Mouse (Mus musculus) neural tube, postnatal 0 days (tissue): ENCODE data around the gene D17H6S53E. TPM values are rescaled to one million over a fixed set of nuclear protein-coding genes. Genes with fewer than 3 reads are reported as not detected.

ENCODE experiments used
- polyA plus RNA-seq: library from polyadenylated mRNA; unstranded; fragments of >200 nt; fragmentation: Nextera tagmentation; extraction: Ambion mirVana; gene quantifications from 2 replicates; pipeline ENCODE4 v1.2.1, GENCODE M21; 2015

D17H6S53E gene
- polyA plus RNA-seq: 9.6 and 11.8 TPM in 2 replicates

DNA sequence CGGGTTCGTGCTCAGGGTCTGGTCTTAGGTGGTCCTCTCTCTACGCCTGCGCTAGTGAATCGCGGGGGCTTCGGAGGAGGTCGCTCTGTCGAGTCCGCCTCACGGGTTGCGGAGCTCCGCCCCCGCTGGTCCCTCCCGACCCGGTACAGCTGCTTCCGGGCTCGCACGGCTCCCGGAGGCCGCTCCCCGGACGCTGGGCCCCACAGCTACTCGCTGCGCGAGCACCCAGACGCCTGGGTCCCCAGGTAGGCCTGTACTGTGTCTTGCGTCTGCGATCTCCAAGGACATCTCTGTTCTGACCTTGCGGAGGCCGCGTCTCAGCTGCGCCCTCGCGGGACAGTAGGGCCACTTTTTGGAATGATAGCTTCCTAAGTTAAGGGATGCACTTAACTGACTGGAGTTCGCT is at the start of gene D17H6S53E:
Gene D17H6S53E, plus strand, starts transcription at position 168 of the 406 bp plus-strand sequence.

DNA sequence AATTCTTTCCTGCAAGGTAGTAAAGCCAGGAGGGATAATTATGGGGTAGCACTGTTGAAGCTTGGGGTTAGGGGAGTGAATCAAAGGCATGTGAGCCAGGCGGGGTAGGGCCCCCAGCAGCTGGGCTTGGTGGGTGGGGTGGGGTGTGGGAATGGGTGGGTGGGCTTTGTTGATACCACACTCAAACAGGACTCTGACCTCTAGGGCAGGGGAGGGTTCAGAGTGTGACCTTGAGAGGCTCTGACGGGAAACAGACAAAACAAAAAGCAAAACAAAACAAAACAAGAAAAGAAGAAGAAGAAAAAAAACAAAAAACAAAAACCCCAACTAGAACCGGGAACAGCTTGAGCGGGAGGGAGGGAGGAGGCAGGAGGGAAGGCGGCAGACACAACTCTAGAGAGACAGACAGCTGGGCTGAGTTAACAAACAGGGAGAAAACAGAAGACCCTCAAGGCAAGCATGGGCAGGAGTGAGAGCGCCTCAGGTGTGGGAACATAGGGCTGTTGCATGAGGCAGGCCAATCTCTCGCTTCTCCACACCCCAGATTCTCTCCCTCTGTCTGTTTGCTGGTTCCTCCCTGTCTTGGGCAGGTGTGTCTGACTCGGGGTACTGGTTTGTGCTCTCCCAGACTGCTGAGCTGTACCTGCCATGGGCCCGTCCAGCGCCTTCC is 49.5 kb upstream of the D17H6S53E start, which contains the start of gene Ly6g6e:
Gene Ly6g6e, plus strand, starts transcription at position 396 of the 670 bp plus-strand sequence.

DNA sequence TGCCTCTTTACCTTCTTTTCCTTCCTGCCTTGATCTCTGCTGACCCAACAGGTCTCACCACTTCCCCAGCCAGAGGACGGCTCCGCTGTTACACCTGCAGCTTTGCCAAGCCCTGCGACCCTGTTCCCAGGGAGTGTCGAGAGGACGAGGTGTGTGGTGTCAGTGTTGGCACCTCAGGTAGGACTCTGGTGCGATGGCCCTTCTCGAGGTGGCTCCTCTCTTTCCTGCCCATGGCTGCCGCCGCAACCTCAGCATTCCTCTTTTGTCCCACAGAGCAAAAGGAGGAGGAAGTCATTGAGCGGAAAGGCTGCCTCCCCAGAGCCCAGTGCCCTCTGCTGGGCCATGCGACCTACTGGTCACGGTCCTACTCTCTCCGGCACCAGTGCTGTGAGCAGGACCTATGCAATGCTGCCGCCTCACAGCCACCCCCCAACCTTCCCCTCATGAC is 48.4 kb upstream of the D17H6S53E start, which contains the start of gene Ly6g6d:
Gene Ly6g6d, minus strand, starts transcription at position 280 of the 448 bp plus-strand sequence.

DNA sequence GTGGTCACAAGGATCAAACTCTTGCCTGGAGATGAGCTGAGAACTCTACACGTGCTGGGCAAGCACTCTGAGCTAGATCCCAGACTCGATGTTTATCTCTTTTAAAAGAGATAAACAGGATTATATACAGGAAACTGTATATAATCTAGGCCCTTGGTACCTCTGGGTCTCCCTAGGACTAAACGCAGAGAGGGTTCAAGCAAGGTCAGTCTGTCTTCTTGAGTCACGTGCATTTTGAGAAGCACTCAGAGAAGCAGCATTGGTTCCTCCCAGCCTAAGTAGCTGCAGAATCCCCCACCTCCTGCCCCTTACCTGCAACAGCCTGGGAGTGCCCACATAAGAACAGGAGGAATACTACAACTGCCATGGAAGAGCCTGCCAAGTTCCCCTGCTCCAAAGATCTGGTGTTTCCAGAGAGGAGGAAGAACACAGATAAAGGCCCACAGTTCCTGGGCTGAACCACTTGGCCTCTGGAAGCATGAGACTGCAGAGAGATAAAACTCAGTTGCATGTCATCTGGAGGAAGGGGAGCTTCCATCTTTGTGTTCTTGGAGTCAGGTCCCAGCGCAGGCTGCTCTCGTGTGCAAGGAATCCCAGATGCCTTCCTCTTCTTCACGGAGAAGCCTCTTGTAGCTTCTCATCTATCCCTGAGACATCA is 40.8 kb upstream of the D17H6S53E start, which contains the start of gene Ly6g6f:
Gene Ly6g6f, minus strand, starts transcription at position 403 of the 658 bp plus-strand sequence.

DNA sequence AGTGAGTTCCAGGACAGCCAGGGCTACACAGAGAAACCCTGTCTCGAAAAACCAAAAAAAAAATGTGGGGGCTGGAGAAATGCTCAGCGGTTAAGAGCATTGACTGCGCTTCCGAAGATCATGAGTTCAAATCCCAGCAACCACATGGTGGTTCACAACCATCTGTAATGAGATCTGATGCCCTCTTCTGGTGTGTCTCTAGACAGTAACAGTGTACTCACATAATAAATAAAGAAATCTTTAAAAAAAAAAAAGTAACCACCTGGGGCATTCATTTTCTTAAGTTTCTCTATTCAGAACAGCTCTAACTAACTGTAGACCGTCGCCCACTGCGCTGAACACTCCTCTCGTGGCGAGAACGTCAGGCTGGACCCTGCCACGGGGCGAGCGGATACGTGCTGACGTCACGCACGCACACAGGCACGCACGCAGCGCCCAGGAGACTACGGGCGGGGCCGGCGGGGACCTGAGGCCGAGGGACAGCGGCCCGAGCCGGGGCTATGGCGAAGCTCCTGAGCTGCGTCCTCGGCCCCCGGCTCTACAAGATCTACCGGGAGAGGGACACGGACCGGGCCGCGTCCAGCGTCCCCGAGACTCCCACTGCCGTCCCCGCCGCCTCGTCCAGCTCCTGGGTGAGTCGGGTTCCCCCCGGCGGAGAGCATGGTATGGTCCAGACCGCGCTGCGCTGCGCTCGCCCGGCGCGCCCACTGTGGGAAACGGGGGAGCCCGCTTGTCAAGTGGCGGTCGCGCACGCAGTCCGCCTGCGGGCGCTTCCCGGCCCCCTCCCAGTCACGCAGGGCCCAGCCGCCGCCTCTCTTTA is 37.1 kb upstream of the D17H6S53E start, which contains the start of gene Abhd16a:
Gene Abhd16a, plus strand, starts transcription at position 439 of the 820 bp plus-strand sequence.

DNA sequence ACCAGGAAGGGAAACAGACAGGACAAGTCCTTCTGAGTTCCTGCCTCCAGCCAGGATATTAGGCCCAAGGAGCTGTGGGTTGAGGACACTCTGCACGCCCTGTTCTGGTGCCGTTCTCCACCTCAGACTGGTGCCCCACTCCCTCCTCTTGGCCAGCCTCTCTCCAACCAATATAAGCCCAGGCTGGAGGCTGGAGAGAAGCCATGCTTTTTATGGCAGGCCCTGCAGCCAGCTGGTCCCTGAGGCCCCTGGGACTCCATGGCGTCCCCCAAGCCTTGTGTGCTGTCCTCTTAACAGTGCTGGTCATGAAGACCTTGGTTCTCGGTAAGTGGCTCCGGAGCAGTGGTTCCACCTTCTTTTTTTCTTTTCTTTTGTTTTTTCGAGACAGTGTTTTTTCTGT is 18.1 kb upstream of the D17H6S53E start, which contains the start of gene Ly6g5c:
Gene Ly6g5c, plus strand, starts transcription at position 183 of the 400 bp plus-strand sequence.

DNA sequence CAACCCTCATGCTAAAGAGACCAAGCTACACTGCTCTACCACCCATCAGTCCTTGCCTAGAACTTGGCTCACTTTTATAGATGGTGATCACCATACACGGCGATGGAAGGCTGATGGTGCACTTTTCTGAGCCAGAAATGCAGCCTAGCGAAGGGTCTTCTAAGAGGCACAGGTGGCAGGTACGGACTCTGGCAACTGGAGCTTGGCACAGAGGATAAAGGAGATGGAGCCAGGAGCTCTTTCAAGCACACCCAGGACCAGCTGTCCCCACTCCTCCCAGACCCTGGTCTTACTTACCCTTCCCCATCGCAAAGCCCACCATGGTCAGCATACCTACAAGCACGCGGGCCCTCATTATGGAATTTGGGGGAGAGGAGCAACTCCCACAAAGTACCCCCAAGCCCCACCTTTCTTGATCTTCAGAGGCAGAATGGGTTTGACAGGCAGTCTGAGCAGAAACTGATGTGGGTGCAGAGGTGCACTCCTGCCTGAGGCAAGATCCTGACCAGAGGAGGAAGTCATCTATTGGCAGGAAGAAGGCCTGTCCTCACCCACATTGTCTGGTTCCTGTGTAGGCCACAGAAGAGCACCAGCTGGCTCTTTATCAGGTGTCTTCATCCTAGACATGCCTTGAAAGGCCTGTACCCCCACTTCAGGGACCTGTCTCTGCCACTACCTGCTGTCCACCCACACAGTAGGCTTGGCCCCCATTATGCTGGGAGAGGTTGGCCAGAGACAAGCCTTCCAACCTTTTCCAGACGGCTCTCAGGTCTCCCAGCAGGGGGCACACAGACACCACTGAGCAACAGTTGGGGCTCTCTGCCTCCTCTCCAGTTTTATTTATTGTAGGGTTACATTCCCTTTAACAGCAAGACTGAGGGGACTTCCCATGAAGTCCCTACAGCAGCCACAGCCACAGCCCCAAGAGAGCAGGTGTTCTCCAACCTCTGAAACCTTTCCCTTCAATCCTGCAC is 10.8 kb upstream of the D17H6S53E start, which contains the start of gene Ly6g5b:
Gene Ly6g5b, minus strand, starts transcription at position 383 of the 974 bp plus-strand sequence.

DNA sequence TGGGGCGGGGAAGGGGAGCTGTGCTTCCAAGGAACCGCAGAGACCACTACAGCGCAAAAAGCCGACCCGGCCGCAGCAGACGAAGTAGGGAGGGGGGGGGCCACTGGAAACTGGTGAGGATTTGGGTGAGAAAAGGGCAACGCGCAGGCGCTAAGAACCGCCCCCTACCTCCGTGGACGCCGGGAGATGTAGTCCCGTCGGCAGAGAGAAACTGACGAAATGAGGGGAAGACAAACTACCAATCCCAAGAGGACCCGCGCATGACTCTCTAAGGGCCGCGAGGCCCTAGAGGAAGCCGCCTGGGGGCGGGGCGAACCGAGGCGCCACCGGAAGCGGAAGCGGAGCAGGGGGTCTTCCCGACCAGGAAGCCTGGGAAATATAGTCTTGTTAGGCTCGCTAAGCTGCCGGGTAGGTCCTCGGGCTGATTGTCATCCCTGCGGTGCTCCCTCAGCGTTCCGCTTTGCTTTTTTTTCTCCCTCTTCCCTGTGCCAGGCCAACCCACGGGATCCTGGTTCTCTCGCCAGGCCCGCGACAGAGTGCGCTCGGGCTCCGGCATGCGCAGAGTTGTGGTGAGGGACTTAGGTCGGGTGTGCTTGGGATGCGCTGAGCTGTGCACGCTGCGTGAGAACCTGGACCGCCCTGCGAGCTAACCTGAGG is 4.9 kb upstream of the D17H6S53E start, which contains the start of gene Gpank1:
Gene Gpank1, plus strand, starts transcription at position 313 of the 657 bp plus-strand sequence.

DNA sequence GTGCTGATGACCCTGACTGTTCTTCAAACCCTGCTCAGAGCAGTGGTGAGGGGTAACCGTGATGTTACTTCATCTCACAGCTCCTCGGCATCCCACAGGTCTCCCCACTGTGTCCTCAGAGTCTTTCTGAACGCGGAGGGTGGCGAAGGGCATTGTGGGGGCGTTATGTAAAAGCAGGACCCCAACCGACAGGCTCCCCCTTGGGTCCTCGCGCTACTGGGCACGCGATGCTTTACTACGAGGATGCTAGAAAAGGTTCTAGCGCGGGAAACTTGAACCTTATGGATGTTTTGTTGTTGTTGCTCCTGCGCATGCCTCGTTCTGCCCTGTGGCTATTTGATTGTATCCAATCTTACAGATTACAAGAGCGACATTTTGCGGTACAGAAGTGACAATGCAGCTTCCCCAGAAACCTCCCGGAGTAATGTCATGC is 4.3 kb upstream of the D17H6S53E start, which contains the start of gene Csnk2b:
Gene Csnk2b, minus strand, starts transcription at position 183 of the 433 bp plus-strand sequence.

DNA sequence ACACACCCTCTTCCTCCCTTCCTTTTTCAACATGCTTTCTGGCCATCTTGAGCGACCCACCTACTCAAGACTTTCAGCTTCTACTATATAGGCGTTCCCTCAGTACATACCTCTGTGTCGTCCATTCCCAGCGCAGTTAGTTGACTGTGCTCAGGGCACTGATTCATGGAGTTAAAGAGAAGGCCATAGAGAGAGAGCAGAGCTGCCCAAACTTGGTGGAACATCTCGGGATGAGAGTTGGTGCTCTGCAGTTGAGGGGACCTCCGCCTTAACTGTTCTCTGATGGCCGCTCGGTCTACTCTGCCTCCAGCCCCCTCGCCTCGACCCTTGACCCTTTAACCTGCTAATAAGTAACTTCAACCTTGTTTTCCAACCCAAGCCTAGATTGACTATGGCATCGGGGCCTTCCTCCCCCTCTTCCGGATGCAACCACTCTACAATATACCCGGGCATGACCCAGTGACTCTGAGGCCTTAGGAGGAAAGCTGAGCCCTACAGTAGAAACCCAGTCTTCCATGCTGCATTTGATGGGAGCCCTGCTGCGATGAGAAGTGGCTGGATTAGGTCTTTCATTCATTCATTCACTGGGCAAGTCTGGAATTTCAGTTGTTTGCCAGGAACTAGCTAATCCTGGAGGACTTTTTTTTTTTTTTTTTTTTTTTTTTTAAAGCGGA is 5.5 kb downstream of the D17H6S53E start, which contains the start of gene Apom:
Gene Apom, minus strand, starts transcription at position 551 of the 674 bp plus-strand sequence.

DNA sequence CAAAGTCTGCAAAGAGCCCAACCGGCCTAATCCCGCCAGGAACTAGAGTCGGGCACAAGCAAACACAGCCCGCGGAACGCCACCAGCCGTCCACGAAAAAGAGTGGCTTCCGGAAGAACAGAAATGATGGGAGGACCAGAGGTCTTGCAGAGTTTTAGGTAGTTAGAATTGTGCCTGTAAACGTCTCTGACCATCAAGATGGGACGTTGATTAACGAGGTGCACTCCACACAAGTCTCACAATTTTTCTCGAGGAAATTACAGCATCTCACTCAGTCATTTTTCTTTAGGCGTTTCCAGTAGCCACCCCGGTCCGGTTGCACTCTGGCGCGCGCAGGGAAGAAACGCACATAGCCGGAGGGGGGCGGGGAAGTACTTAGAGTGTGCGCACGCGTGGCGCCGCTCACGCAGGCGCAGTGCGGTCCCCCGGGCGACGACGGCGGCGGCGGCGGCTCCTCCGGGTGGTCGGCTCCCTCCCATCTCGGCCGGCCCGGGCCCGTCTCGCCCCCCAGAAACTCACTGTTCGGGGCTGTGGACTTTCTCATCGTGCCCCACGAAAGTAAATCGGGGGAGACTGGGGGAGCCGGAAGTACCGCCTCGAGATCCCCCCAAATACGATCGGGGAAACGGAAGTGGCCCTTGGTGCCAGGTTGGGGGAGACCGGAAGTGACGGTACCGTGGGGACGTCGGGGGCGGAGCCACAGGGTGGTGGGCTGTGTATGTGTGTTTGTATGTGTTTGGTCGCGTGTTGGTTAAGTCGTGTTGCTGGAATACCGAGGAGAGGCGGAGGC is 8.8 kb downstream of the D17H6S53E start, which contains the start of gene Bag6:
Gene Bag6, plus strand, starts transcription at position 378 of the 790 bp plus-strand sequence.

DNA sequence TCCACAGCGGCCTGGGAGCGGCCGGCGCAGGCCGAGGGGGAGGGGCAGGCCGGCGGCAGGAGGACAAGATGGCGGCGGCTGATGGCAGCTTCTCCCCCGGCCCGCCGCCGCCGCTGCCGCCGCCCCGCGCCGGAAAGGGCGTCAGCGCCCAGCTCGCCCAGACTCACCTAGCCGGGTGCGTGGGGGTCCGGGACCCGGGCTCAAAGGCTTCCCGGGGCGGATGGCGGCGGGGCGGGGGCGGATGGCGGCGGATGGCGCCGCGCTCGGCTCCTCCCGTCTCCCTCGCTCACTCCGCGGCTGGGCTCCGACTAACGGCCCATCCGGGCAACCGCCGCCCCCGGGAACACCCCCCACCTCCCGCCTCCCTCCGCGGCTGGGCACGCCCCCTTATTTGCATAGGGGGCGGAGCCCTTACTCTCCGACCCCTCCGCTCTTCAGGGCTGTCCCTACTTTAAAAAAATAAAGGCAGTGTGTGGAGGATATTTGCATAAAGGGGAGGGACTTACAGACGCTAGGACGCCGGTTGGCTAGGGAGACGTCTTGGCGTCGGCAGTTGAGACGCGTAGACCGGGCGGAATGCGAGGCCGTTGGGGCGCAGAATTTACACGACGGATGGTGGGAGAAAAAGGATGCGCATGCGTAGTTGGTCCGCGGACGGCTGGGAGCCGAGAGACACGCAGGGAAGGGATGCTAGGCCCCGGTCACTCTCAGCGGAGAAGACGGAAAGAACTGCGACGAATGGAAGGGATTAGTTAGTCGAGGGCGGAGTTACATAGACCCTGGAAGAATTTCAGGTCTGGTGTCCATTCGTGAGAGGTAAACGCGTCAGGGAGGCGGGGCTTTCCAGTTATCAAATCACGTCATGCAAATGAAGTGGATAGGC is 38.6 kb downstream of the D17H6S53E start, which contains the start of gene Prrc2a:
Gene Prrc2a, minus strand, starts transcription at position 330 of the 883 bp plus-strand sequence.

DNA sequence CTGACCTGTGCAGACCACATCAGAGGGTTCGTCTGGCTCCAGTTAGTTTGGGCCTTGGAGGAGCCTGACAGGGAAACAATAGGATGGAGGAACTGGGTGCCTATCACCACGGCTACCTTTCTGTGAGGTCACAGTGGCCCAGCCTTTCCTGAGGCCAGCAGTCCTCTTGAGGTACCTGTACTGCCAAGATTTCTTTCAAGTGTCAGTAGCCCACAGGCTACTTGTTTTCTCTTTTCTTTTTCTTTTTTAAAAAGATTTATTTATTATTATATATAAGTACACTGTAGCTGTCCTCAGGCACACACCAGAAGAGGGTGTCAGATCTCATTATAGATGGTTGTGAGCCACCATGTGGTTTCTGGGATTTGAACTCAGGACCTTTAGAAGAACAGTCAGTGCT is 49.8 kb downstream of the D17H6S53E start, which contains the start of gene Aif1:
Gene Aif1, minus strand, starts transcription at position 101 of the 400 bp plus-strand sequence.

